Mouse (Mus musculus): ENCODE results near the gene 9630041A04Rik. TPM values are rescaled to one million over a fixed set of nuclear protein-coding genes. Genes with fewer than 3 reads are reported as not detected.

The 9630041A04Rik gene
- polyA plus RNA-seq, 1 experiment from 2014 or later: not detected

- no peak for ATAC-seq (ENCODE audit: extremely low read depth, insufficient number of reproducible peaks, low FRiP score, low TSS enrichment)
- Histone ChIP-seq H3K4me3 (no peak overlapping the region), H3K9ac (no peak overlapping the region), H3K27ac (replicated peaks) (no peak overlapping the region), H3K36me3 (no peaks in the 10 kb centered on the region), H3K4me1 (no peaks in the 10 kb centered on the region), H3K9me3 (no peaks in the 10 kb centered on the region), H3K4me2 (no peak overlapping the region), H3K27me3 (replicated peaks) (no peaks in the 10 kb centered on the region)
- 79% methylated on average over 1 of the region's 1 CpGs for WGBS
These were observed 13.7 kb downstream of the 9630041A04Rik start for GRCm38 (mm10) chr9:101875306-101875705.

- Histone ChIP-seq H3K9ac (no peak overlapping the region), H3K36me3 (no peaks in the 10 kb centered on the region), H3K4me2 (no peak overlapping the region), H3K9me3 (no peaks in the 10 kb centered on the region), H3K4me1 (no peaks in the 10 kb centered on the region), H3K4me3 (no peak overlapping the region), H3K27me3 (replicated peaks) (no peaks in the 10 kb centered on the region), H3K27ac (replicated peaks) (no peak overlapping the region)
- 62% methylated on average over 11 of the region's 11 CpGs for WGBS
- no peak for ATAC-seq (ENCODE audit: extremely low read depth, insufficient number of reproducible peaks, low FRiP score, low TSS enrichment)
These were observed 15.7 kb downstream of the 9630041A04Rik start for GRCm38 (mm10) chr9:101877109-101877987.

- Histone ChIP-seq H3K4me2 (no peak overlapping the region), H3K27me3 (replicated peaks) (no peaks in the 10 kb centered on the region), H3K4me1 (no peaks in the 10 kb centered on the region), H3K9ac (no peak overlapping the region), H3K36me3 (no peaks in the 10 kb centered on the region), H3K4me3 (no peak overlapping the region), H3K9me3 (no peaks in the 10 kb centered on the region), H3K27ac (replicated peaks) (no peak overlapping the region)
- ATAC-seq (ENCODE audit: extremely low read depth, insufficient number of reproducible peaks, low FRiP score, low TSS enrichment): no peak
- WGBS: 33% methylated on average over 2 of the region's 2 CpGs
These were observed 21.7 kb downstream of the 9630041A04Rik start for GRCm38 (mm10) chr9:101883295-101883694.

- Histone ChIP-seq H3K27me3 (replicated peaks) (no peaks in the 10 kb centered on the region), H3K36me3 (no peaks in the 10 kb centered on the region), H3K4me2 (no peak overlapping the region), H3K9ac (no peak overlapping the region), H3K27ac (replicated peaks) (no peak overlapping the region), H3K4me1 (no peaks in the 10 kb centered on the region), H3K9me3 (no peaks in the 10 kb centered on the region), H3K4me3 (no peak overlapping the region)
- WGBS: 84% methylated on average over 1 of the region's 1 CpGs
- ATAC-seq (ENCODE audit: extremely low read depth, insufficient number of reproducible peaks, low FRiP score, low TSS enrichment): no peak
These were observed 36.2 kb downstream of the 9630041A04Rik start for GRCm38 (mm10) chr9:101897851-101898250.

GRCm38 (mm10) chr9:101903406-101903805, 41.8 kb downstream of the 9630041A04Rik start:
- Histone ChIP-seq H3K27ac (replicated peaks) (no peak overlapping the region), H3K9ac (no peak overlapping the region), H3K36me3 (no peaks in the 10 kb centered on the region), H3K4me3 (no peak overlapping the region), H3K27me3 (replicated peaks) (no peaks in the 10 kb centered on the region), H3K4me1 (no peaks in the 10 kb centered on the region), H3K4me2 (no peak overlapping the region), H3K9me3 (no peaks in the 10 kb centered on the region)
- ATAC-seq (ENCODE audit: extremely low read depth, insufficient number of reproducible peaks, low FRiP score, low TSS enrichment): no peak
- WGBS: 72% methylated on average over 3 of the region's 3 CpGs

GRCm38 (mm10) chr9:101907747-101908255, 46.2 kb downstream of the 9630041A04Rik start:
- Histone ChIP-seq H3K27ac (replicated peaks) (no peak overlapping the region), H3K36me3 (no peaks in the 10 kb centered on the region), H3K4me3 (no peak overlapping the region), H3K4me1 (peaks cover 7% of the 10 kb centered on the region; the same call in 1 of the 2 replicates), H3K27me3 (replicated peaks) (no peaks in the 10 kb centered on the region), H3K4me2 (no peak overlapping the region), H3K9ac (no peak overlapping the region), H3K9me3 (no peaks in the 10 kb centered on the region)
- ATAC-seq (ENCODE audit: extremely low read depth, insufficient number of reproducible peaks, low FRiP score, low TSS enrichment): no peak
- WGBS: 49% methylated on average over 6 of the region's 6 CpGs

GRCm38 (mm10) chr9:101908849-101909248, 47.2 kb downstream of the 9630041A04Rik start:
- no peak overlapping the region for H3K27ac ChIP-seq (replicated peaks)
- H3K9ac ChIP-seq: no peak overlapping the region
- no peak for ATAC-seq (ENCODE audit: extremely low read depth, insufficient number of reproducible peaks, low FRiP score, low TSS enrichment)
- no peaks in the 10 kb centered on the region for H3K27me3 ChIP-seq (replicated peaks)
- no peaks in the 10 kb centered on the region for H3K9me3 ChIP-seq
- no peak overlapping the region for H3K4me2 ChIP-seq
- no peak overlapping the region for H3K4me3 ChIP-seq
- 70% methylated on average over 5 of the region's 5 CpGs for WGBS
- no peaks in the 10 kb centered on the region for H3K36me3 ChIP-seq
- H3K4me1 ChIP-seq: peaks cover 7% of the 10 kb centered on the region; the same call in 1 of the 2 replicates

GRCm38 (mm10) chr9:101909491-101909890, 47.9 kb downstream of the 9630041A04Rik start:
- peaks cover 7% of the 10 kb centered on the region; the same call in 1 of the 2 replicates for H3K4me1 ChIP-seq

GRCm38 (mm10) chr9:101911176-101911866, 49.7 kb downstream of the 9630041A04Rik start:
- no peak overlapping the region for H3K4me3 ChIP-seq
- H3K9ac ChIP-seq: no peak overlapping the region
- H3K4me1 ChIP-seq: peaks cover 7% of the 10 kb centered on the region; the same call in 1 of the 2 replicates
- WGBS: 62% methylated on average over 9 of the region's 9 CpGs
- no peaks in the 10 kb centered on the region for H3K9me3 ChIP-seq
- no peaks in the 10 kb centered on the region for H3K36me3 ChIP-seq
- no peak overlapping the region for H3K27ac ChIP-seq (replicated peaks)
- H3K4me2 ChIP-seq: no peak overlapping the region
- H3K27me3 ChIP-seq (replicated peaks): no peaks in the 10 kb centered on the region
- no peak for ATAC-seq (ENCODE audit: extremely low read depth, insufficient number of reproducible peaks, low FRiP score, low TSS enrichment)

More at GRCm38 (mm10) chr9:101909491-101909890, 47.9 kb downstream of the 9630041A04Rik start:
- ATAC-seq (ENCODE audit: extremely low read depth, insufficient number of reproducible peaks, low FRiP score, low TSS enrichment): no peak
- H3K4me3 ChIP-seq: no peak overlapping the region
- H3K27ac ChIP-seq (replicated peaks): no peak overlapping the region
- H3K9me3 ChIP-seq: no peaks in the 10 kb centered on the region
- no peak overlapping the region for H3K4me2 ChIP-seq
- WGBS: 67% methylated on average over 4 of the region's 4 CpGs
- H3K9ac ChIP-seq: no peak overlapping the region
- no peaks in the 10 kb centered on the region for H3K36me3 ChIP-seq
- no peaks in the 10 kb centered on the region for H3K27me3 ChIP-seq (replicated peaks)

GRCm38 (mm10) chr9:101915082-101915481, 53.4 kb downstream of the 9630041A04Rik start:
- no peak for ATAC-seq (ENCODE audit: extremely low read depth, insufficient number of reproducible peaks, low FRiP score, low TSS enrichment)
- Histone ChIP-seq H3K9me3 (no peaks in the 10 kb centered on the region), H3K4me1 (peaks cover 7% of the 10 kb centered on the region; the same call in 1 of the 2 replicates), H3K9ac (no peak overlapping the region), H3K4me3 (no peak overlapping the region), H3K27ac (replicated peaks) (no peak overlapping the region), H3K36me3 (no peaks in the 10 kb centered on the region), H3K27me3 (replicated peaks) (no peaks in the 10 kb centered on the region), H3K4me2 (no peak overlapping the region)
- 66% methylated on average over 2 of the region's 2 CpGs for WGBS

GRCm38 (mm10) chr9:101918771-101919170, 57.1 kb downstream of the 9630041A04Rik start:
- no peaks in the 10 kb centered on the region for H3K4me1 ChIP-seq
- H3K9ac ChIP-seq: no peak overlapping the region
- ATAC-seq (ENCODE audit: extremely low read depth, insufficient number of reproducible peaks, low FRiP score, low TSS enrichment): no peak
- no peaks in the 10 kb centered on the region for H3K9me3 ChIP-seq
- no peak overlapping the region for H3K4me2 ChIP-seq
- WGBS: 63% methylated on average over 4 of the region's 4 CpGs
- H3K4me3 ChIP-seq: no peak overlapping the region
- no peaks in the 10 kb centered on the region for H3K36me3 ChIP-seq
- H3K27me3 ChIP-seq (replicated peaks): no peaks in the 10 kb centered on the region
- no peak overlapping the region for H3K27ac ChIP-seq (replicated peaks)

All from heart, embryonic 13.5 days (tissue).